Mouse (Mus musculus): ENCODE data around the gene Reg2. TPM values are rescaled to one million over a fixed set of nuclear protein-coding genes. Genes with fewer than 3 reads are reported as not detected.
"Not testable (repeated sequence)": the region's sequence is repeated elsewhere in the genome, so short reads cannot be mapped to it uniquely, and the experiment has no call there.

Reg2 gene
- total RNA-seq (2021) (not detected), polyA plus RNA-seq (2012; rRNA removed) (not detected in 2 replicates)
- long read RNA-seq, result 0 reads

DNA sequence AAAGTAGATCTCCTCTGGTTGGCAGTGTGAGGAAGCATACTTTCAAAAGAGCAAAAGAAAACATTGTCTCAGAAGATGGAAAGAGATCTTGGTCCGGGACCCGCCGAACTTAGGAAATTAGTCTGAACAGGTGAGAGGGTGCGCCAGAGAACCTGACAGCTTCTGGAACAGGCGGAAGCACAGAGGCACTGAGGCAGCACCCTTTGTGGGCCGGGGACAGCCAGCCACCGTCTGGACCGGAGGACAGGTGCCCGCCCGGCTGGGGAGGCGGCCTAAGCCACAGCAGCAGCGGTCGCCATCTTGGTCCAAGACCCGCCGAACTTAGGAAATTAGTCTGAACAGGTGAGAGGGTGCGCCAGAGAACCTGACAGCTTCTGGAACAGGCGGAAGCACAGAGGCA is at the start of gene Reg2:
Gene Reg2 (plus strand): TSS at position 301 of the 400 bp plus-strand sequence.
- not testable (repeated sequence) for DNase-seq

DNA sequence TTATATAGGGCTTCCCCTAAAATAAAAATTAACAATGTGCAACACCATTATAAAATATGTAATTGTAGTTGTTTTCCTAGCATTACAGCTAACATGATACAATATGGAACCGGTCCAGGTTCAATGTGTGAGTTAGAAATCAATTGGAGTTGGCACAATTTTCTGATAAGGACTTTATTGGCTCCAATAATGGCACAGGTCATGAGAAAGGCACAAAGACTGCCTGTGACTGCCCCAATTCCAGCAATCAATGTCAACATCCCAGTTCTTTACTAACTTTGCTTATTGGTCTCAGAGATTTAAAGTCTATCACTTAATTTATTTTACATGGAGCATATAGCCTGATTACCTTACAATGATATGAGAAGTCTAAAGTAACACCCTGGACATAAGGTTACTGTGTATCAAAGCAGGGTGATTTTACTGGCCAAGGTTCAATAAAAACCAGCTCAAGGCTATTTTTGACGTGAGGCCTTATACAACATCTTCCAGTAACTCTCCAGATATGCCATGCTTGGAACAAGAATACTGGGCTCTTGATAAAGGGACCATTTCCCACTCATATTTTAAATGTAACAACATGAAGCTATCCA is 33.4 kb upstream of the Reg2 start:
- DNase-seq, result no peak

DNA sequence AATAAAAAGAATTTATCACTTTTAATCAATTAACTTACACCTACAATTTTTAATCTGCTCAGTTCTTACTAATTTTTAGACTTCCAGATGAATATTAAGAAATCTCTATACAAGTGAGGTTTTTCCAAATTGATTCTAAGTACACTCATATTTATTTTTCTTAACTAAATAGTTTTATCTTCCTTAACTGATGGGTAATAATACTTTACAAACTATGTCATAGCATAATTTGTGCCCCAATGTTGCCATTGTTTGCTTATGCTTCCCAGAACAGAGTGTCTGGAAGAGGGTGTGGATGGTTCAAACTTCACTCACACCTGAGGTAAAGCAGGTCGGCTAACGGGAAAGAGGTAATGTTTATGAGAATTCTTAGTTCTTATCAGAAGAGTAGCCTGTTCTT is 25.1 kb upstream of the Reg2 start, which contains the start of gene Reg3b:
Gene Reg3b (plus strand): TSS at position 301 of the 400 bp plus-strand sequence.
- no peak for DNase-seq

DNA sequence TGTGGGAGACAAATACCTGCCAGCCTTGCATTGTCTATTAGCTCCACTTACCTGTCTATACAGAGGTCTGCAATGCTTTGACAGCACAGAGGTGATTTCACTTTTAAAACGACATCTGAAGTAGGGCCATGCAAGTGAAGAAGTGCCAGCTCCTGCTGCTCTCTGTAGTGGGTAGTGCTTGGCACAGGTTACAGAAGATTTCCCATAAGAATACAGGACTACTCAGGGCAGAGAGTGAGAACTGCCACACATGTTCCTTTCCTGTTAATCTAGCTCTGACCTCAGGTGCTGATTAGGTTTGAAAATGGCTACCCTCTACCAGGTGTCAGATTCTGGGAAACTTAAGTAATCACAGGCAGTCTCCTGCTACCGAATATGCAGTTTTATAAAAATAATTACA is 16.7 kb upstream of the Reg2 start, which contains the start of gene Reg3d:
Gene Reg3d (minus strand): TSS at position 101 of the 400 bp plus-strand sequence.
- DNase-seq, result no peak

DNA sequence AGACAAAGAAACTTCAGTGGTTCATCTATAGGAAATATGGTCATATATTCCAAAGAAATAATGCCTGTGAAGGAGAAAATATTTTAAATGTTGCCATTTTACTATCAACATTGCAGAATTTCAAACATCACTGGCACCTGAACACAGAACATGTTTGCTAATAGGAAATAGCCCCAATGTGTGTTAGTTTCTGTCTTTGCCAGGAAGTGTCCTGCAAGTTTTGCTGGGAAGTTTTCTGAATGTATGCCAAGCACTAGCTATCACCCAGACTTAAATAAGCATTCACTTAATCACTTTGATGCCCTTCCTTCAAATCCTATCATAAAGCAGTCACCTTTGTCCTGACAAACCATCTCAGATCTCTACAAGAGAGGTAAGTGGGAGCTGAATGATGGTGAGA is 15.0 kb upstream of the Reg2 start, which contains the start of gene Reg3a:
Gene Reg3a (plus strand): TSS at position 301 of the 400 bp plus-strand sequence.
- no peak for DNase-seq

DNA sequence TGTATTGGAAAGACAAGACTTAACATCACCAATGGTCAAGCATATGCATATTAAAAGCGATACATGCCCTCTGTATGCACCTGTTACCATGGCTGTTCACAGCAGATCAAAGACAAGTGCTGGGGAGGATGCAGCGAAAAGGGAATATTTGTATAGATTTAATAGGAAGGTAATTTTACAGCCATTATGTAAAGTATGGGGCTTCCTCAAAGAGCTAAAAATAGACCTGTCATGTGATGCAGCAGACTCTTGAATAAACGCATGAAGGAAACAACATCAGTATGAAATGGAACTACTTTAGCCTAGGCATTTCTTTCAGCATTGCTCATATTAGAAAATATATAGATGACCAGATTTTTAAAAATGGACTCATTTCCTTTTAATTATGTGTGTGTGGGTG is 9.8 kb upstream of the Reg2 start:
- DNase-seq, result no peak

DNA sequence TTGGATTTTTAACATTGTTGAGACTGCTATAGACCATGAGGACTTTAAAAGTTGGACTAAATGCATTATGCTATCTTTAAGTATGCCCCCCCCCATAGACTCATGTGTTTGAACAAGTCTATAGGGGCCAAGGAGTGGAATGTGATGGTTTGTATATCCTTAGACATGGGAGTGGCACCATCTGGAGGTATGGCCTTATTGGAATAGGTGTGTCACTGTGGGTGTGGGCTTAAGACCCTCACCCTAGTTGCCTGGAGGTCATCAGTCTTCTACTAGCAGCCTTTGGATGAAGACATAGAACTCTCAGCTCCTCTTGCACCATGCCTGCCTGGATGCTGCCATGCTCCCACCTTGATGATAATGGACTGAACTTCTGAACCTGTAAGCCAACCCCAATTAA is 27.0 kb downstream of the Reg2 start, which contains the start of gene Reg1:
Gene Reg1 (plus strand): TSS at position 301 of the 400 bp plus-strand sequence.
- not testable (repeated sequence) for DNase-seq

DNA sequence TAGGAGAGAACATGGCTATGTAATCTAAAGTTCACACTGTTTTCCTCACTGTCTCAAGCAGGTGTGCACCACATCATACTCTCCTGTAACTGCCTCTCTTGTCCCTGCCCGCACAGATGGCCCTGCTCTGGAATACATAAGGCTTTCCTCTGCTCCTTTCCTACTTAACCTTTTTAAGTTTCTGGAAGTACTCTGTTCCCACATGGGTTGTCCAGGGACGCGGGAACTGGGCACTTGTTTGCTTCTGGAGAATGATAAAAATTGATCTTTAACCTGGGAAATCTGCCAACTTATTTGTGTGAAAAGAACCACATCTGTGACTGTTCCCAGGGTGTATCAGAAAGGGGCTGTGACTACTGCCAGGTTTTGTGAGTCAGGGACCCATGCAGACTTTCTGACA is 30.1 kb downstream of the Reg2 start:
- DNase-seq, result no peak

DNA sequence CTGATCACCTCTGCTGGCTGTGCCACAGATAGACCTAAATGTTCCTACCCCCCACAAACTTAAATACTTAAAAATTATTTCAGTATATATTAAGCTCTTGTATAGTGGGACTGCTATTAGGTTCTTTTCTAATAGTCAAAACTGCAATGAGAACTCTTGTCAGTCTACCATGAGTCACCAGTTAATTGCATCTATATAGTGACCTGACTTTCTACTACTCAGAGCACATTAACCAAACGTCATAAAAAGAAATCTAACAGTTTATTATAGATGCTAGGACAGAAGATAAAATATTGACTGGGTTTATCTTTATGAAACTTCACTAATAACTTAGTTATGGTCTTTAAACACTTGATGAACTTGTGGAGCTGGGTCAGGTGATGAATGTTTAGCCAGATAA is 51.8 kb downstream of the Reg2 start:
- no peak for DNase-seq

DNA sequence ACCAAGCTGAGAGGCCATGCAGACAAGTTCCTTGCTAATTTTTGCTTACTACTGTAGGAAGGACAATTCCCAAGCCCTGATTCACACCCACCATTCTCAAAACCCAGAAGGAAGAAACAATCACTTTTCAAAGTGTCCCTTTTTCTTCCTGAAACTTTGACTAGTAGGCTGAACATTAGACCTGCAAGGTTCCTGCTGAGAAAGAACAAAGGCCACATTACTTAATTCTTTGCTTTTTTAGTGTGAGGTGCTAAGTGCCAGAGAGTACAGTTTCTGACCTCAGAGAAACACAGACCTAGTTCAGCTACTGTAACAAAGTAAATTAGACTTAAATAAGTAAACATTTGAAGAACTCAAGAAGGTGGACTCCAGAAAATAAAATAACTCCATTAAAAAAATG is 53.0 kb downstream of the Reg2 start:
- no peak for DNase-seq

DNA sequence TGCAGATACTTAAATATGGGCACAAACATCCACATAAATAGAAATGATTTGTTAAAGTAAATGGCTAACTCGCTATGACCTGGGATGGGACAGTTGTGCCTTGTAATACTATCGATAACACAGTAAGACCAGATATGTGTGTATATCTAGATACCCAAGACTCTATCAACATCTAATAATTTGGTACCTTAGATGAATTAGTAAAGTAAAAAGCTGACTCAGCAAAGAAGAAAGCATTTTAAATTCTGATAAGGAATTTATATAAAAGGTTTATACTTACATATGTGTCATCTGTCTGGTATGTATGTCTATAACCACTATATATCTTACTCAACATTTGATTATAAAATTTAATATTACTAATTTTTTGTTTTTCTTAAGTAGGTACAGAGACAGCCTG is 57.4 kb downstream of the Reg2 start:
- DNase-seq, result no peak

Other genes starting within 250 kb of the Reg2 start
- not detected for gene Reg3b, start 25.0 kb upstream of the Reg2 start, total RNA-seq (2021)
- not detected in 2 replicates for gene Reg3b, start 25.0 kb upstream of the Reg2 start, polyA plus RNA-seq (2012; rRNA removed)
- gene Reg3d, start 16.8 kb upstream of the Reg2 start, total RNA-seq (2021), result not detected
- gene Reg3d, start 16.8 kb upstream of the Reg2 start, polyA plus RNA-seq (2012; rRNA removed), result not detected in 2 replicates
- gene Reg3a, start 14.9 kb upstream of the Reg2 start, total RNA-seq (2021), result not detected
- gene Reg3a, start 14.9 kb upstream of the Reg2 start, polyA plus RNA-seq (2012; rRNA removed), result not detected in 2 replicates
- not detected for gene Reg1, start 27.1 kb downstream of the Reg2 start, total RNA-seq (2021)
- gene Reg1, start 27.1 kb downstream of the Reg2 start, polyA plus RNA-seq (2012; rRNA removed), result 0.24 TPM in 1 of 2 replicates, not detected in the other
- gene Reg3g, start 73.2 kb downstream of the Reg2 start, total RNA-seq (2021), result not detected
- gene Reg3g, start 73.2 kb downstream of the Reg2 start, polyA plus RNA-seq (2012; rRNA removed), result not detected in 2 replicates

Measured in adrenal gland, adult 2 months (tissue).